Mouse (Mus musculus) urinary bladder, postnatal 10 days (tissue): ENCODE results near the gene Fyn.

Experiments
- DNase-seq: peaks from one replicate; pipeline ENCODE4 v3.0.0; 2022; ENCODE audit warnings: low spot score

Gene Fyn

DNA sequence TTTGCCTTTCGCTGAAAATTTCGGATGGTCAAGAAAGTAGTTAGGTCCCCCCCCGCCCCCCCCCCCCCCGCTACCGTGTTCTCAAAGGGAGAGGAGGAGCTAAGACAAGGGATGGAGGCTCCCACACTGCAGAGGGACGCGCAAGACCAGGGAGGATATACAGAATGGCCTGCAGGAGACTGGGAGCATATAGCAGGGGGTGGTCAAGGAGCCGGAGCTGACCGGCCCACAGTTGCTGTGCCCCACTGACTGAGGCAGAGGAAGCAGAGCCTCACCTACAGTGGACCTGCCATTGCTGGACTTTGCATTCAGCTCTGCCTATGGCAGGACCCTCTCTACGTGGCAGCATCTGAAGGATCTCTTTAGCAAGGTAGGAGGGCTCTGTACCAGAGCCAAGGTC lies 10.6 kb downstream of the Fyn start:
- DNase-seq = no peak

DNA sequence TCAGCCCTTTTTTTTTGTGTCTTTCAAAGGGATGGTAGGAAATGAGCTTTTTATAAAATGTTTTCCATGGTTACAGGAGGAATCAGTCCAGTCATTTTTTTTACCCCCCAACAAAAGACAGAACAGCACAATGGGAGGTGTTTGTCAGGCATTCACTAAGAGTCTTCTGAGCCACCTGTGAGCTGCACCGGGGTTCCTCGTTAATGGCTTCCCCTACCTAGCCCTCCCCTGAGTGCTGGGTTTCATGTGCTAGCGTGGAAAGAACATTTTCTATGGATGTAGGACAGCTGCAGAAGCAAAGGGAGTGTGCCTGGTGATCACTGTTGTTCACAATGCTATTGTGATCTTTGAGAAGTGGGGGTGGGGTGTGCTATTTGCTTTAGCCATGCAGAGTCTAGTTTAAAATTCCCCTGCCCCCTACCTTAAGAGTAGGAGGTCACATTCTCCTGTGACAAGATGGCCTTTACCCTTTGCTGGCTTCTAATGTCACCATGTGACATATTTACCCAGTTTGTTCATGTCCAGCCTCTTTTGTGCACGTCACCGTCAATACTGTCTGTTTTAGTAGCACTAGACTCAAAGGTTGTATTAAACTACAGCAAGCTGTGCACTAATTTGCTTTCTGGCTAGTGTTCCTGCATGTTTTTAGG lies 11.2 kb downstream of the Fyn start:
- no peak for DNase-seq

DNA sequence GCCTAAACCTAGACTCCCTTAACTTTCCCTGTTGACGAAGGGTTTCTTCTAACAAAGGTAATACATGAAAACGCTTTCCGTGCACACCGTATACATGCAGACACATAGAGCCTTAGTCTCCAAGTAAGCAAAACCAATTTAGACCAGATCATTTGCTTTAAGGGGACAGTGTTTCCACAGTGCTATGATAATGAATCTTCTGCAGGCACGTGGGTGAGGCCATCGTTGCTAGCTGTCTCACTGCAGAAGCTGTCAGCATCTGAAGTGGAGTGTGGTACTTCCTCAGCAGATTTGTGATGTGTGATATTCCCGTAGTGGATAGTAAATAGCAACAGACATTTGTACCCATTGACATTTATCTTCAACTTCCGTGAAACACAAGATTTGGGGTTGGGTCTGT lies 16.6 kb downstream of the Fyn start:
- DNase-seq = no peak

DNA sequence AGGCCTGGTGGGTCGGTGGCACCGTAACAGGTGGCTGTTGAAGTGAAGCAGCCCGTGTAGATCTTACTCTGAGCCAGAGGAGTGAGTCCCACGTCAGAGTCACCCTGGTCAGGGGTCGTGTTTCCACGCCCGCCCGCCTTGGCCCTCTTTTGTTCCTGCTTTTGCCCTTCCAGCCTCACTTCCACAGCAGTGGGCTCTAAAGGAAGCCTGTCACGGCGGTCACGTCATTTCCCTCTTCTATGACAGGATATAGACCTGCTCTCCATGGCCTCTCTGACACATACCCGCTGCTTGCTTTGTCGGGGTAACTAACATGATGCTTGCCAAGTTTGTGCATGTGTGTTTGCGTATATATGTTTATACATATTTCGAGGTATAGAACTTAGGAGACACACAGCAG lies 17.5 kb downstream of the Fyn start:
- no peak for DNase-seq

DNA sequence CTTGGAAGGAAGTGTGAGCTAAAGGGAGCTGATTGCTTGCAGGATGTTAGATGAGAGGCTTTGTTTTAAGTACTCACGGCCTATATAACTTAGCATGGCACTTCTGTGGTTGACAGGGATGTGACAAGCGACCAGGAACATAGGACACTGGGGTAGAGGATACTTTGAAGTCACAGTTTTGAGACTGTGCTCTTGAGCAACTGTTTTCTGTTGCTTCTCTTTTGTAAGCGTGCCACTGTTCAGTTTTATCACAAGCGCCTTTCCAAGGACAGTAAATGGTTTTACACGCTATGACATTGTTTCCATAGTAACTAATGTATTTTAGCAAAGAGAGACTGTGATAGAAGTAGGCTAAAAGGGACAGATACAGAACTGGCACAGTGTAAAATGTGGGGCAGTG lies 18.4 kb downstream of the Fyn start:
- no peak for DNase-seq

DNA sequence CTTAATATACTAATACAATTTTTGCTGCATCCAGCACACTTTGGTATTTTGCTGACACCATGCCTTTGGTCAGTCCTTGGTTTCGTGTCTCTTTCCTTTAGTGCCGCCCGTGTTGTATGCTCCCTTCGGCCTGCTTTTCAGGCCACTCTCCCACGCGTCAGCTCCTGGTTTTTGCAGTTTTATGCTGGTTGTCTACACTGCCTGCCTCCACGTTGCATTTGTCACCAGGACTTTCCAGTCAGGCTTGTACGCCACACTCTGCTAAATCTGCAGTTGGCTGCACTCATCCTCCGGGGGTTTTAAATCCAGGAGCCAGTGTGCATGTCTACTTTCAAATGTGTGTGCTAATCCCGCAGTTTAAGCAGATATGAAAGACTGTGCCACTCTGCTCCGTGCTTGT lies 18.9 kb downstream of the Fyn start:
- no peak for DNase-seq

DNA sequence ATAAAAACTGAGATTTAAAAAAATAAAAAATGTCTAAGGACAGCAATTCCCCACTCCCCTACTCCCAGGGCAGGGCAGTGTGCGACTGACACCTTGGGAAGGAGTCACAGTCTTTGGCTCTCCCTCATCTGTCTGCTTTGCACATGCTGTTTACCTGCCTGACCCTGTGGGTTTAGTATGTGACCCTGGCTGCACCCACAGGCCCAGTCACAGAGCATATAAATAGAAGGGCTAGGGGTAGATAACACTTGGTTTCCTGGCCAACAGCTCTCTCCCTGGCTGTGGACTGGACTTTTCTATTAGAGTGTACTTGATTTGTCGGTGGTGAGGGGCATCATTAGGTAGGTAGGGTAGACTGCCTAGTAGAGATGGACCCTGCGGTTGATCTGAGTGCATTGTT lies 19.5 kb downstream of the Fyn start:
- no peak for DNase-seq

DNA sequence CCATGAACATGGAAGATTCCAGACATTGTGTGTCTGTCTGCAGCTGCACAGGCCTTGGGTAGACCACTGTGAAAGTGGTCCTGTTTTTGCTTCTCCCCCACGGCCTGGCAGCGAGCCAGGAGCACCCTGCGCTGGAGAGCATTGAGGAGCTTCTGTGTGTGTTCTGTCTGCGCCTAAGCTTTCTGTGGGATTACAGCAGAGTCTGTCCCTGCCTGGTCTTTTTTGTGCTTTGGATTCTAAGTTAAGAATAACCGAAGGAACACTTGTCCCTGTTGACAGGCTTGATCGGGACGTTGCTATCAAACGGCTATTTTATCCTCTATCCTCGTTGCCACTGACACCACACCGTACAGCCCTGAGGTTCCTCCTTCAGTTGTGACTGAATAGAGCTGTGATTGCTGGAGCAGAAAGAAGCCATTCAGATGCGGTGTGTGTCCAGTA lies 20.8 kb downstream of the Fyn start:
- DNase-seq = no peak

DNA sequence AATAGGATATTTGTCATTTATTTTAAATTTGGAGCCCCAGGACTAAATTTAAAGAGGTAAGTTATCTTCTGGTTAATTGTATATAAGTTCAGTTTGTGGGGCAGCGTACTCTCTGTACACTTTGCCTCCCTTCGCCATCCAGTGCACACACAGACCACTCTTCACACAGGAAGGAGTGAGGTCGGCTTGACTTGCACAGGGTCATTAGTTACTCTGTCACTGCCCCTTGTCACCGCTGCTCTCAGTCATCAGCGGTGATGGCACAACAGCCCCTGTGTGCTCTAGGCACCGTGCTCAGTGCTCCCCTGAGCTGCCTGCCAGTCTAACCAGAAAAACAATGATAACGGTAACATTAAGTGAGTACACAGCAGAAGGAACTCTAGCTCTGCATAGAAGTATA lies 21.9 kb downstream of the Fyn start:
- DNase-seq = no peak

DNA sequence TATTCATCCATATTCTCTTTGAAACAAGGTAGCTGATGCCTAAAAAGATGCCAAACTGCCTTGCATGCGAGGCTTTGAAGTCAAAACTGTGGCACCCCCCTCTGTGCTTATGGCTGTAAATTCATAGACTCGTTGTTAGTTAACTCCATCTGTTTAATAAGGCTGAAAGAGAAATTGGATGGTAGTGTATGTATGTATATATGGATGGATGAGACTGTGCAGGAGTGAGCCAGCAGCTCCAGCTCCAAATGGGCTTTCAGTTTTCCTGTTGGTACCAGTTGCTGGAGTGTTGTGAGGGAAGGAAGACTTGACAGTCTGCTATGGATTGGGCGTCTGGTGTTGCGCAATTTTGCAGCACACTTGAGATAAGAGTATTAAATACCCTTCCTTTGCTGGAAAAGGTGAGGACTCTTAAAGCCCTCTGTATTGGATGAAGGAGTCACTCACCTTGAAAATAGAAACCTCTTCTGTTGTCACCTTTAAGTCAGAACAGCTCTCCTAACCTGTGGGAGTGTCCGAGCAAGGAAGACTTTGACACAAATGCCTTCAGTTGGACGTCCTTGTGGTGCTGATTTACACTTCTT lies 24.3 kb downstream of the Fyn start:
- no peak for DNase-seq

DNA sequence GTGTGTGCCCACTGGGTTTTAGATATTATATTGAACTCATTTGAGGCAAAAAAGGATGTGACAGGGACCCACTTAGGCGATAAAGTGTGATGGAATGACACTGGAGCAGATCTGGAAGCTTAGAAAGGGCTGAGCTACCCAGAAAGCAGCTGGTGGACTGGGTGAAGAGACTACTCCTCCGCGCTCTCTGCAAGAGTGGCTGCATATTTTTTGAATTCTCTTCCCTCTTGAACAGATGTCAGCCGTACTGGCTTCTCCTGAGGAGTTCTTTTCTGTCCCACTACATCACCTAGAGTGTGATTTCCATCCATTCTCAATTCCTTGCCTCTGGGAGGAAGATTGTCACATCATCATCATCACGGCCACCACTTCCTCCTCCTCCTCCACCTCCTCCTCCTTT lies 26.9 kb downstream of the Fyn start:
- DNase-seq = no peak

DNA sequence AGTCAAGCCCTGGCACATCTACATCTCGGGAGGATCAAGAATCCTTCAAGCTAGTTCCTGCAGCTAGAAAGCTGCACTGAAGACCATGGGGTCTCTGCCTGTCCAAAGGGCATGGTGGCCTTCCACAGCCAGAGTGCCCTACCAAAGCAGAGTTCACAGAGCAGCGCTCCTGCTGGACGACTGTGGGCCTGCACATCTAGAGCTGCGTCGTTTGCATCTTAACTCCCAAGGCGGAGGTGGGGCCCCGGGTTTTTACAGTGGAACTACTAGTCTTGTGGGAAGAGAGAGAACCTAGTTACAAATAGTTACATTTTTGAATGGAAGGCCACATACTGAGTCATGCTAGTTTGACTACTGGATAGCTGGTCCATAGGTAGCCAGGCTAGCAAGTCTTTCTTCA lies 30.3 kb downstream of the Fyn start:
- no peak for DNase-seq

DNA sequence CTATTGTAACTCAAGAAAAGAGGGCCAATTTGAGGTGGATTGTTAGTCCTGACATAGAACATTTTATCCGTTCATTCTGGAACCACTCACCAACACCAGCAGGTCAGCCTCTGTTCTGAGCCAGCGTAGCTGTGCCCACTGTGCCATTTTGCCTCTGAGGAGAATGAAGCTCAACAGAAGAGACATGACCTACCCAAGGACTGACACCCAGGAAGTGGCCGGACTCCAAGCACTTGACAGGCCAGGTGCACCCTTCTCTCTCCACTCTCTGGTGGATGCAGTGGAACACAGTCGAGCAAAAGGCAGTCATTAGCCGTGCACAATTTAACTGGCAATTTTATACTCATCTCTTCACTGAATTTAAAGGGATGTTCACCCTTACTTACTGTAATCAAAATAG lies 31.5 kb downstream of the Fyn start:
- no peak for DNase-seq

DNA sequence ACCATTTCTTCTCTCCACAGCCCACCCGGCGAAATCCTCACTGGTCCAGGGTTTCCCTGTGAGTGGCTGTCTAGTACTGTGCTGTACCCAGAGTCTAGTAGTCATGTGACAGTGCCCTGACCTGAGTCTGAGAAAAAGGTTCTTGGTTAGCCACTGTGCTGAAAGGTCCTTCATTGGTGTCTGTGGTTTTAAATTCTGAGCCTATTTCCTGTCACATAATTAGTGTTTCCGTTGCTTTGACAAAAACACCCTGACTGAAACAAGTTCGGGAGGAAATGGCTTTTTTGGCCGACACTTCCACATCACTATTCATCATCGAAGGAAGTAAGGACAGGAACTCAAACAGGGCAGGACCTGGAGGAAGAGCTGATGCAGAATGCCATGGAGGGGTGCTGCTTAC lies 33.8 kb downstream of the Fyn start:
- DNase-seq = no peak

DNA sequence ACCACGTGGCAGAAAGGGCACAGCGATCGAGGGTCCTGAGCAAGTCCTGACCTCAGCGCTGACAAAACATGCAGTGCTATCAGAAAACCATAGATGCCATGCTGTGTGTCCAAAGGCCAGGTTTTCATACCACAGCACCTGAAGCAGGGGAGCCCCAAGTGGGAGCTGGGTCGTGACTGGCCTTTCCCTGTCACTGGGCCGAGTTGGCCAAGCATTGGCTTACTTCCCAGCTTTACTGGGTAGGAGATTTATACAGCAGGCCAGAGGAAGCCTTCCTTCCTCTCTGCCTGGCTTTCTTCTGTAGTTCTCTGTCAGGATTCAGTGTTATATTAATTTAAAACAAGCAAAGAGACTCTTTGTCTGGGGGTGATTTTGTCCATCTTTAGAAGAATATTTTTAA lies 35.1 kb downstream of the Fyn start:
- DNase-seq = no peak

DNA sequence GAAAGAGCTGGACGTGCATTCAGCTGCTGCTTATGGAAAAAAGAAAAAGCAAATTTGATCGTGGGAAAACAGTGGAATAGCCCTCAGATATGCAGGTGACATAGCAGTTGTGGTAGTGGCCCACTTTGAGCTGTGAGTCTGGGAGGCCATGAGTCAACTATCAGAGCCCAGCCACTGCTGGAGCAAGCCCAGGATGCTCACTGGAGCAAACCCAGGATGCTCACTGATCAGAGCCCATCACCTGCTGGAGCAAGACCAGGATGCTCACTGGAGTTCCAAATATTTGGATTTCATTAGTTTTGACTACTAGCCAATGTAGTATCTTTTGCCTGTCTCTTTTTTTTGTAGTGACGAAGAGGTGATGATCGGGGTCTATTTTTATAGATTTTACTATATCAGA lies 35.5 kb downstream of the Fyn start:
- DNase-seq = no peak

DNA sequence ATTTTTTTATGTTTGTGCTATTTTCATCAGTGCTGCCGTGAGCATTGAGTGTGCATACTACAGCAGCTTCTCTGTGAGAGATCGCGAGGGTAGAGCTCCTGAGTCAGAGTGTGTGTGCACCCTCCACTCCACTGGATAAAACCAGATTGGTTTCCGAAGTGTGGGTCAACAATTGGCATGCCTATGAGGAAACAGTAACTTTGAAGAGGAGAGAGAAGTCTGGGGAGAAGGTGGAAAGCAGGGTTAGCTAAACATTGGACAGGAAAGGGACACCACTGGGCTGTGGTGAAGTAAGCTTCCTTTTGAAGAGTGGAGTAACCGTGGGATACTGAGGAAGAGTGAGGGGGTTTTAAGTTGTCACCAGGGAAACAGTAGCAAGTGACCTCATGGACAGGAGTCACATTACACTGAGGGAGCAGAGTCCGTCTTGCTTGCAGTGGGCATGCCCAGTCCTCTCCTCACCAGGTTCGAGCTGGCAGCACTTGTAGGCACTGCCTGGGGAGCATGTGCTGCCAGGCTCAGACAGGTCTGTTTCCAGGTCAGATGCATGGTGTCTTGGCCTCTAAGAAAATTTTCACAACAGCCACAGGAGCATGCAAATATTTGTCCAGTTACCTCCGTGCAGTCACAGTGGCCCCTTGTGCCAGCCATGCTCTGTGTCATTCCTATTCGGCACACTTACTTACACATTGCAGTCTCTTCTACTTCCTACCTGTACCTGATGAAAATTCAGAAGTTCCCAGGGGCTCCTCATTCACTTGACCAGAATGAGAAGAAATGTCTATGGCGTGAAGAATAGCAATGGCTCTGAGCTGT lies 37.5 kb downstream of the Fyn start:
- DNase-seq = no peak

DNA sequence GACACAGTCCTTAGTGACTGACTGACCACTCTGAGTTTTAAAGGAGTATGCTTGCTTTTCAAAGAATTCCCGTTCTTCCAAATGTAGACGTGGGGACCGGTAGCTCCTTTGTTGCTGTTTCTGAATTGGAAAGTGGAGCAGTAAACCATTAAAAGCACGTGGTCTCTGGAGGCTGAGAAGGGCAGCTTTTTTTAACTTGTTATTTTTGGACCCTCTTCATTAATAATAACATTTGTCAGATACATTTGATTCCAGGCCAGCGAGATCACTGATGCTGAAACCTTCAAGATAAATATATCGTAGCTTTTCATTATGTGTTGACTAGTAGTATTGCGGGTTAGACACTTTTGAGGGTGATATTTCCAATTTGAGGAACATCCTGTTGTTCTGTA lies 38.1 kb downstream of the Fyn start:
- no peak for DNase-seq

DNA sequence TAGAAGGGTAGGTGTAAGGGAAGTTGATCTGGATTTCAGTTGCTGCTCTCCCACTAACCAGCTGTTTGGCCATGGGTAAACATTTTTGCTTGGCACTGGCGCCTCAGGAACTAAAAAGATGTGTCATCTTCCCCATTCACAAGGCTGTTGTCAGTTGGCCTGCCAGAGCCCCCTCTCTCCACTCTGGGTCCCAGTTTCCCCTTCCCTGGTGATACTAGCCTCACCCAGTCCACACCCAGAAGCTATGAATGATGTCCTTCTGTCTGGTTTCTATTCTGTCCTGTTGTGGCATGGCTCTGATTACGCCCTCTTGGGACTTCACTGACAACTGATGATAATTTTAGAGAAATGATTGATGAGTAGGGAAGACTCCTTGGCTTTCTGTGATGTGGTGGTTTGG lies 38.9 kb downstream of the Fyn start:
- no peak for DNase-seq

DNA sequence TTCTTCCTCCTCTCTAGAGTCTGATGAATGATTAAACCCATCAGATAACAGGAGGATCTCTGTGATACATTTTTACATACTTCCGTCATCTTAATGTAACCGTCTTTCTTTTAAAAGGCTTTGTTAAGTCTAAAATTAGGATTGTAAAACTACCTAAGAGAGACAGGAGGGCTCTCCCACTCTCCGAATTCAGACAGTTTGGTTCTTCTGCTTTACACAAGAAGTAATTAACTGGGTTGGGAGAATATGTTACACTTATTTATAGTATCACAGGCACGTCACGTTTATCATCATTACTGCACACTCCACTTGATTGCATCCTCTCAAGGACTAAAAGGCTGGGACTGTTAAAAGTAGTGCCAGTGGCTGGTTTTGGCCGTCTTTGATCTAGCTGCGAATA lies 40.9 kb downstream of the Fyn start:
- no peak for DNase-seq

DNA sequence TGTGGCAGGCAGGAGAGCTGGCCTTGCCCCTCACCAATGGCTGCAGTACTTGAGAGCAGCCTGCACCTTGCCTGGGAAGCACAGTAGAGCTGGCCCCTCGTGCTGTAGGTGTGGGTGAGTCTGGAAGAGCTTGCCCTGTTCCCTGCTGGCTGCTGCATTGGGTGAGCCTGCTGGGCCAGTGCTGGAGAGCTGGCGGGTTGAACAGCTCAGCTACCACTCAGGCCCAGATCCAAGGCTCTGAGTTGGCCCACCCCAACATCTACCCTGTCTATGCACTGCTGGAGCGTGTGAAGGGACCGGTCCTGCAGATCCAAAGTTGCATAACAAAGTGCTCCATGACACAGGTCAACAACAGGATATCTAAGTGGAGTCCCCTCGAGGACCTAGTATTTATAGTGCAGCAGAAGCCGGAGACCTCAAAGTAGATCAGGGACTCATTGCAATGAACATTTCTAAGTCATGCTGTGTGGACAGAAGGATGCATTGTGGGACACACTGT lies 41.5 kb downstream of the Fyn start:
- DNase-seq = no peak

DNA sequence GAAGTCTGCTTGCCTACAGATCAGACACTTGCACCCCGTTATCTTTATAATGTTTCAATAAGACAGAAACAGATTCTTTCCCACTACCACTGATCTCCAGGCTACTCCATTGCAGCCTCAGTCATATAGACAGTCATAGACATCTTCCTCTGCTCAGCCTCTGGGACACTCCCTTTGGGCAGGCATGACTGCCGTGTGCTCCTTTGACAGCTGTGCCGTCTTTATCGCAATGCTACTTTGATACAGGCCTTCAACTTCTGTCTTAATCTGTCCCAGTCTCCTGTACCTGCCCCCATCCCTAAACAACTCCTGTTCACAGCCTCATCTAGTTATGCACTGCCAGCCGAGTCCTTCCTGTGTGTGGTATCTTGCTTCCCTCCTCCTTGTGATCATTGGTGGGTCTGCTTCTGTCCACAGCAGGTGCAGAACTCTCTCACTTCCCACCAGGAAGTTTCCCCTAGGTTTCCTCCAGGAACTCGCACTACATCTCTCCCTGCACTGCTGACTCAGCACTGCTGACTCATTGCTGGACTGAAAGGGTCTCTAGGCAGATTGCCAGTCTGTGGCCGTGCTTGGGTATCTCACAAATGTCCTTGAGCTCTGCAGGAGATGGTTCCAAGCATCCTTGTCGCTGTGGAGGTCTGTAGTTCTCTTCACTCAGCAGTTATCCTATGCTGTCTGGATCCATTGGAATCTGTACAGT lies 43.4 kb downstream of the Fyn start:
- no peak for DNase-seq
